Mouse (Mus musculus) heart, postnatal 14 days (tissue): ENCODE results near the gene Aqp2. TPM values are rescaled to one million over a fixed set of nuclear protein-coding genes. Genes with fewer than 3 reads are reported as not detected.

Experiments used
- DNase-seq, 2 experiments: peaks; one replicate each; pipeline ENCODE4 v3.0.0; 2021 to 2022
- intact Hi-C: fragments of 180-260 bp; cut with DNase I; formaldehyde crosslinking; loops from one replicate; pipeline ENCODE4 v1.15.1; 2025
- total RNA-seq, 2 experiments: library from RNA; stranded (reverse); gene quantifications; 2 replicates each; pipeline ENCODE4 v1.2.3; 2021

The Aqp2 gene
- total RNA-seq, 2 experiments from 2014 or later: not detected

GRCm38 (mm10) chr15:99589704-99590103, 10.8 kb downstream of the Aqp2 start:
- DNase-seq: no peak
- intact Hi-C loops: loop anchor here (10.0 kb wide), 1 partner anchor 175 kb away; no protein-coding TSS in a partner anchor

- peak; percentile 13 to 28 for DNase-seq
These were observed 11.7 kb downstream of the Aqp2 start, which contains the start of gene Aqp5 for GRCm38 (mm10) chr15:99590429-99591084. Gene Aqp5 (plus strand): TSS chr15:99590782.

GRCm38 (mm10) chr15:99592177-99592576, 13.3 kb downstream of the Aqp2 start:
- no peak for DNase-seq
- intact Hi-C loops: loop anchor here (10.0 kb wide), 1 partner anchor 177 kb away; no protein-coding TSS in a partner anchor

More at GRCm38 (mm10) chr15:99590429-99591084, 11.7 kb downstream of the Aqp2 start, which contains the start of gene Aqp5:
- intact Hi-C loops: loop anchor here (10.0 kb wide), 1 partner anchor 176 kb away; no protein-coding TSS in a partner anchor

- intact Hi-C loops: loop anchor here (10.0 kb wide), 1 partner anchor 178 kb away; no protein-coding TSS in a partner anchor
- DNase-seq: no peak
These were observed 14.0 kb downstream of the Aqp2 start for GRCm38 (mm10) chr15:99592877-99593276.

- intact Hi-C loops: loop anchor here (5.0 to 10.0 kb wide), 3 partner anchors 180 to 312 kb away; no protein-coding TSS in a partner anchor
- DNase-seq: no peak
These were observed 16.1 kb downstream of the Aqp2 start for GRCm38 (mm10) chr15:99594951-99595350.

GRCm38 (mm10) chr15:99596056-99596687, 17.3 kb downstream of the Aqp2 start:
- peak; percentile 85 to 90 for DNase-seq
- intact Hi-C loops: loop anchor here (1.0 to 10.0 kb wide), 6 partner anchors 73 to 311 kb away; no protein-coding TSS in a partner anchor

GRCm38 (mm10) chr15:99596841-99597240, 18.0 kb downstream of the Aqp2 start:
- DNase-seq: no peak
- intact Hi-C loops: loop anchor here (1.0 to 10.0 kb wide), 6 partner anchors 72 to 310 kb away; no protein-coding TSS in a partner anchor

- intact Hi-C loops: loop anchor here (5.0 to 10.0 kb wide), 3 partner anchors 180 to 310 kb away; no protein-coding TSS in a partner anchor
- DNase-seq: no peak
These were observed 18.7 kb downstream of the Aqp2 start for GRCm38 (mm10) chr15:99597596-99597995.

- no peak for DNase-seq
- intact Hi-C loops: loop anchor here (5.0 to 10.0 kb wide), 3 partner anchors 178 to 308 kb away; no protein-coding TSS in a partner anchor
These were observed 20.6 kb downstream of the Aqp2 start for GRCm38 (mm10) chr15:99599245-99600070.

- intact Hi-C loops: no loop called here
- no peak for DNase-seq
These were observed 22.3 kb downstream of the Aqp2 start, which contains the start of gene Aqp6 for GRCm38 (mm10) chr15:99600986-99601822. Gene Aqp6 (plus strand): TSS chr15:99601400.

GRCm38 (mm10) chr15:99601823-99602120, 22.9 kb downstream of the Aqp2 start:
- DNase-seq: no peak
- intact Hi-C loops: no loop called here

- DNase-seq: no peak
- intact Hi-C loops: no loop called here
These were observed 23.5 kb downstream of the Aqp2 start for GRCm38 (mm10) chr15:99602206-99602820.

- intact Hi-C loops: no loop called here
- no peak for DNase-seq
These were observed 24.4 kb downstream of the Aqp2 start for GRCm38 (mm10) chr15:99603216-99603615.

GRCm38 (mm10) chr15:99605595-99605994, 26.7 kb downstream of the Aqp2 start:
- intact Hi-C loops: no loop called here
- DNase-seq: no peak

- DNase-seq: no peak
- intact Hi-C loops: no loop called here
These were observed 27.7 kb downstream of the Aqp2 start for GRCm38 (mm10) chr15:99606515-99606914.

- intact Hi-C loops: no loop called here
- DNase-seq: no peak
These were observed 28.7 kb downstream of the Aqp2 start for GRCm38 (mm10) chr15:99607388-99608113.

- intact Hi-C loops: no loop called here
- no peak for DNase-seq
These were observed 29.7 kb downstream of the Aqp2 start for GRCm38 (mm10) chr15:99608382-99609125.

GRCm38 (mm10) chr15:99611563-99611962, 32.7 kb downstream of the Aqp2 start:
- intact Hi-C loops: no loop called here
- DNase-seq: no peak
